Mouse (Mus musculus) fibroblast of lung, adult 2 months (primary cell): ENCODE data around the gene Dna2.

Experiments used
- DNase-seq: peaks from one replicate; pipeline ENCODE4 v3.0.0-alpha.2; 2011; ENCODE audit warnings: low read depth

Gene Dna2

GRCm38 (mm10) chr10:62984072-62984471 is 37.2 kb downstream of the Dna2 start:
- no peak for DNase-seq

GRCm38 (mm10) chr10:62984495-62984894 is 37.7 kb downstream of the Dna2 start:
- DNase-seq = no peak

- no peak for DNase-seq
Observed at GRCm38 (mm10) chr10:62987341-62987740, 40.5 kb downstream of the Dna2 start.

GRCm38 (mm10) chr10:62990636-62991035 is 43.8 kb downstream of the Dna2 start:
- no peak for DNase-seq

GRCm38 (mm10) chr10:62993991-62994390 is 47.2 kb downstream of the Dna2 start:
- DNase-seq = no peak

GRCm38 (mm10) chr10:63000584-63000983 is 53.8 kb downstream of the Dna2 start:
- no peak for DNase-seq

GRCm38 (mm10) chr10:63003252-63003651 is 56.4 kb downstream of the Dna2 start:
- DNase-seq = no peak

- DNase-seq = no peak
Observed at GRCm38 (mm10) chr10:63004556-63004955, 57.7 kb downstream of the Dna2 start.

GRCm38 (mm10) chr10:63008193-63008592 is 61.4 kb downstream of the Dna2 start:
- DNase-seq = no peak

- DNase-seq = no peak
Observed at GRCm38 (mm10) chr10:63010268-63010667, 63.4 kb downstream of the Dna2 start.

- no peak for DNase-seq
Observed at GRCm38 (mm10) chr10:63011556-63011955, 64.7 kb downstream of the Dna2 start.

GRCm38 (mm10) chr10:63013476-63013875 is 66.7 kb downstream of the Dna2 start:
- no peak for DNase-seq

GRCm38 (mm10) chr10:63014168-63014567 is 67.3 kb downstream of the Dna2 start:
- no peak for DNase-seq

GRCm38 (mm10) chr10:63019304-63019703 is 72.5 kb downstream of the Dna2 start:
- DNase-seq = no peak

- DNase-seq = no peak
Observed at GRCm38 (mm10) chr10:63021702-63022101, 74.9 kb downstream of the Dna2 start.

- no peak for DNase-seq
Observed at GRCm38 (mm10) chr10:63022541-63023120, 75.8 kb downstream of the Dna2 start.

GRCm38 (mm10) chr10:63023121-63023748 is 76.4 kb downstream of the Dna2 start:
- DNase-seq = no peak
